In the genomic region with DNA sequence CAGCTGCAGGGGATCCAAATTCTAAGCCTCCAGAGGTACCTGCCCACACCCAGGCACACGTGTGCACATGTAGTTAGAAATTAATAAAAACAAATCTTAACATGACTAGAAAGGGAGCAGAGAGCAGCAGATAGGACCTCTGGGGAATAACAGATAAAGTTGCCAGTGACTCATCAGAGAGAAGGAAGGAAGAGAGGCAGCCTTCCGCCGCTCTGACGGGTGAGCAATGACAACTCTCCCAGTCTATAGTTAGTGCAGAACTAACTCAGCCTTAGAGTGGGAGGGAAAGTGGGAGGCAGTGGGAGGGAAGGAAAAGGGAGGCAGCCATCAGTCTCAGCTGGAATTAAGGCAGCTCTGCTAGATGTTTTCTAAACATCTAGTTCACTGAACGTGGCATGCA, we compare ENCODE assay signal across 11 mouse cellular contexts. TPM values are rescaled to one million over a fixed set of nuclear protein-coding genes. Genes with fewer than 3 reads are reported as not detected.
DNase-seq lines count a peak whose midpoint lies in the region; ATAC-seq lines count a peak whose summit lies in the region.
"Had no signal": no experiment of that assay in that cellular context is flagged by ENCODE, and none has a peak within 500 bp of the region (broad histone marks: within the 10 kb centered on the region; RNA-seq: fewer than 3 reads in every experiment).

No protein-coding gene starts in this region.

- peak; percentile 64 for ATAC-seq in frontal cortex, adult (ENCODE audit: low TSS enrichment)
- peak; percentile 63; the same call in 1 of the 2 replicates for ATAC-seq in stomach, embryonic 15.5 days (ENCODE audit: insufficient read depth, low FRiP score, low read depth)
- ATAC-seq in inflammation-experienced regulatory T-cells, adult 6 months = no peak
- ATAC-seq: midbrain, embryonic 16.5 days had no signal

- H3K9me3 ChIP-seq in stomach, embryonic 15.5 days = no peaks in the 10 kb centered on the region
- H3K9me3 ChIP-seq: embryonic facial prominence, embryonic 15.5 days had no signal

- no peak for DNase-seq in frontal cortex, postnatal 10 days (ENCODE audit: low spot score in 2 of 2)
- peak; percentile 12 to 13 for DNase-seq in spleen, postnatal 36 days (ENCODE audit: low spot score in 2 of 2)
- DNase-seq in spleen, postnatal 14 days (ENCODE audit: low spot score in 2 of 2) = no peak
- DNase-seq in heart, postnatal 4 days = peak; percentile 27
- DNase-seq in yolk sac, embryonic 10.5 days (ENCODE audit: low spot score) = no peak

- H3K4me2 ChIP-seq in stomach, embryonic 15.5 days = no peak overlapping the region
- H3K4me2 ChIP-seq: embryonic facial prominence, embryonic 15.5 days had no signal

- no peak overlapping the region for H3K27ac ChIP-seq in stomach, embryonic 15.5 days
- H3K27ac ChIP-seq: embryonic facial prominence, embryonic 15.5 days; heart, adult 2 months had no signal

- H3K9ac ChIP-seq in stomach, embryonic 15.5 days = no peak overlapping the region
- H3K9ac ChIP-seq: embryonic facial prominence, embryonic 15.5 days had no signal

- H3K27me3 ChIP-seq in stomach, embryonic 15.5 days (replicated peaks) = no peaks in the 10 kb centered on the region
- H3K27me3 ChIP-seq: embryonic facial prominence, embryonic 15.5 days had no signal

- 62% methylated on average over 5 of the region's 5 CpGs for WGBS in stomach, embryonic 15.5 days

- H3K4me1 ChIP-seq in stomach, embryonic 15.5 days = no peaks in the 10 kb centered on the region

- H3K36me3 ChIP-seq in stomach, embryonic 15.5 days = no peaks in the 10 kb centered on the region
- H3K36me3 ChIP-seq: embryonic facial prominence, embryonic 15.5 days had no signal

- no peak overlapping the region for H3K4me3 ChIP-seq in stomach, embryonic 15.5 days (replicated peaks)
- H3K4me3 ChIP-seq: embryonic facial prominence, embryonic 15.5 days; heart, adult 2 months had no signal

RNA-seq across cellular contexts. Expression of gene Scamp1, which starts 21.7 kb away (rescaled TPM):
- total RNA-seq in heart, postnatal 4 days (2021) = 10 to 100 TPM; 32.9 to 37.3 TPM
- 37.1 and 38.4 TPM in 2 replicates for polyA plus RNA-seq in stomach, embryonic 15.5 days (2015; fragmentation: Nextera tagmentation; extraction: Ambion mirVana)
- polyA plus RNA-seq in inflammation-experienced regulatory T-cells, adult 6 months (2017; shearing (Covaris generic)) = 1 to 10 TPM; 1.1 to 2.8 (median 2.7) TPM

Comparison
In these comparisons a context has a peak if more than half of its experiments do, and no peak if none do; other contexts are left out.
1. DNase-seq: peak in spleen, postnatal 36 days (2 of 2) and heart, postnatal 4 days (single experiment); none in frontal cortex, postnatal 10 days (0 of 2), spleen, postnatal 14 days (0 of 2) and yolk sac, embryonic 10.5 days (single experiment).
2. RNA of gene Scamp1, which starts 21.7 kb away (polyA plus RNA-seq): 37.1 to 38.4 TPM in stomach, embryonic 15.5 days; 1.1 to 2.8 TPM in inflammation-experienced regulatory T-cells, adult 6 months; every median in the first group is over 10 times any median in the second.